In genomic region chr17:24190934-24191333, GRCm38 (mm10) we compare ENCODE assay signal across 19 mouse cellular contexts. TPM values are rescaled to one million over a fixed set of nuclear protein-coding genes. Genes with fewer than 3 reads are reported as not detected.
"Had no signal": no experiment of that assay in that cellular context is flagged by ENCODE, and none has a peak within 500 bp of the region (broad histone marks: within the 10 kb centered on the region; RNA-seq: fewer than 3 reads in every experiment).

No protein-coding gene starts in this region.

- H3K36me3 ChIP-seq: lung, embryonic 15.5 days; stomach, embryonic 15.5 days had no signal

- H3K4me1 ChIP-seq: lung, embryonic 15.5 days; midbrain, embryonic 13.5 days; midbrain, embryonic 15.5 days; neural tube, embryonic 12.5 days; stomach, embryonic 15.5 days had no signal

- DNase-seq: lung, adult 2 months; lung, postnatal 14 days; lung, postnatal 36 days; right cerebral cortex, postnatal 14 days; thymus, adult 2 months; thymus, postnatal 25 days; thymus, postnatal 4 days had no signal

- H3K4me3 ChIP-seq: lung, embryonic 15.5 days; megakaryocyte, embryonic 14.5 days; midbrain, embryonic 13.5 days; midbrain, embryonic 15.5 days; neural tube, embryonic 12.5 days; stomach, embryonic 15.5 days had no signal

- H3K4me2 ChIP-seq: lung, embryonic 15.5 days; midbrain, embryonic 11.5 days; midbrain, embryonic 13.5 days; midbrain, embryonic 15.5 days; neural tube, embryonic 12.5 days; stomach, embryonic 15.5 days had no signal

- H3K9me3 ChIP-seq: lung, embryonic 15.5 days; megakaryocyte, embryonic 14.5 days; midbrain, embryonic 13.5 days; midbrain, embryonic 15.5 days; neural tube, embryonic 12.5 days; stomach, embryonic 15.5 days had no signal

- H3K9ac ChIP-seq: lung, embryonic 15.5 days; midbrain, embryonic 13.5 days; midbrain, embryonic 15.5 days; neural tube, embryonic 12.5 days; stomach, embryonic 15.5 days had no signal

- H3K27ac ChIP-seq: lung, embryonic 15.5 days; macrophage; midbrain, embryonic 13.5 days; midbrain, embryonic 15.5 days; neural tube, embryonic 12.5 days; stomach, embryonic 15.5 days; stomach, postnatal 0 days had no signal

- H3K27me3 ChIP-seq: lung, embryonic 15.5 days; megakaryocyte, embryonic 14.5 days; midbrain, embryonic 13.5 days; midbrain, embryonic 15.5 days; neural tube, embryonic 12.5 days; stomach, embryonic 15.5 days had no signal

- ATAC-seq: lung, postnatal 0 days; midbrain, embryonic 13.5 days; midbrain, embryonic 15.5 days had no signal

RNA-seq across cellular contexts. Expression of gene Ntn3, which starts 18.4 kb away (rescaled TPM):
- total RNA-seq: monocyte, adult 5-6 weeks; neutrophil, adult 5-6 weeks had no signal
- polyA plus RNA-seq: macrophage had no signal
